Mouse (Mus musculus) neural tube, embryonic 13.5 days (tissue): ENCODE data around the gene Fbxo31. TPM values are rescaled to one million over a fixed set of nuclear protein-coding genes. Genes with fewer than 3 reads are reported as not detected.

Source experiments
- polyA plus RNA-seq: library from polyadenylated mRNA; unstranded; fragments of >200 nt; fragmentation: Nextera tagmentation; extraction: Ambion mirVana; gene quantifications from 2 replicates; pipeline ENCODE4 v1.2.1, GENCODE M21; 2015

The Fbxo31 gene
- polyA plus RNA-seq, 1 experiment from 2014 or later, result 32.0 TPM

Other genes with a start within 250 kb of the Fbxo31 start
- gene 1700018B08Rik, start 34.5 kb downstream of the Fbxo31 start, polyA plus RNA-seq, result not detected in 2 replicates
- 411 and 420 TPM in 2 replicates for gene Map1lc3b, start 11.6 kb upstream of the Fbxo31 start, polyA plus RNA-seq
- gene Zcchc14, start 74.1 kb upstream of the Fbxo31 start, polyA plus RNA-seq, result 22.2 and 23.6 TPM in 2 replicates
- 101 and 104 TPM in 2 replicates for gene Jph3, start 150.8 kb upstream of the Fbxo31 start, polyA plus RNA-seq